Mouse (Mus musculus): ENCODE results near the gene Cacna2d3.

Gene Cacna2d3

DNA sequence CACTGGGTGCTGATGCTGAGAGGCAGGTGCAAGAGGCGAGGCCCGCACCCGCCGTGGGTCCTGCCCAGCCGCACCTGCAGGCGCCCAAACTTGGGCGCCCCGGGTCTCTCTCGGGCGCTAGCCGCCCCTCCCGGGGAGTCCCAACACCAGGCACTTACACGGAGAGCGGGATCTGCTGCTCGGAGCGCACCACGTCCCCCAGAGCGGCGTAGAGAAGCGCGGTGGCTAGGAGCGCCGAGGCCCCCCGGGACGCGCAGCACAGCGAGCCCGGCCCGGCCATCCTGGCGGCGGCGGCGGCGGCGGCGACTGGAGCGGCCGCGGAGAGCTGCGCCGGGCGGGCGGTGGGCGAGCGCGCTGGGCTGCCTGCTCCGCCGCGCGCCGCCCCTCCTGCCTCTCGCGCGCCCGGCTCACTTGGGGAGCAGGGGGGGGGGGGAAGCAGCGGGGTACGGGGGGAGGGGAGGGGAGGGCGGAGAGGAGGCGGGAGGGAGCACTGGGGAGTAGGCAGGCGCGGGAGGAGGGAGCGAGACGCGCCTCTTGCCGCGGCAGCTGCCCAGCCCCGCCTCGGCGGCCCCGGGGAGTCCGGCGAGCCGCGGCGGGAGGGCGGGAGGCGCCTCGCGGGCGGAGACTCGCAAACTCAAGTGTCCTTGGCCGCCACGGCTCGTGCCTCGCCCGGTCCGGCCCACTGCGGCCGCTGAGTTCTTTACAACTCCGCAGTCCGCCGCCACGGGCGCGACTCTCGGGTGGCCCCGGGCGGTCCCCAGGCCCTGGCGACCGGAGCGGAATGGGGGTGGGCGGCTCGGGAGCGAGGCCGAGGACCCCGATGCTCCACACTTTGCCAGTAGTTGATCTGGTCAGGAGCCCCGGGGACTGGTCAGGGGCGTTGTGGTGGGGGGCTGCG is at the start of gene Cacna2d3:
Gene Cacna2d3, minus strand, starts transcription at position 377 of the 898 bp plus-strand sequence.
- no peak for DNase-seq (ENCODE audit: low spot score in 2 of 2)

DNA sequence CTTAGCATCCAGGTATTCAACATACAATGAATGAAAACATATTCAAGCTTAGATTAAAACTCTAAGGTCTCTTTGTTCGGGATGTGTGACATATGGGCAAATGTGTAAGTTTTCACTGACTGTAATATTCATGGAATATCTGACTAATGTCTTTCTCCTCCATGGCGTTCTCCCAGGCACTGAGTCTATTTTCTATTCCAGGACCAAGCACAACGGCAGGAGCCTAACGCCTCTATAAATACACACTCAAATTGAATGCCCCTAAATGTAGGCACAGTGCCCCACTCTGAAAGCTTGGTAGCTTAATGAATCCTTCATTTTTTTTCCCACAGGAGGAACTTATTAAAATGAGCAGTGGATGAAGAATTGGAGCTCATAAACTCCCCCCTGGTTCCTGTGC is 47.8 kb upstream of the Cacna2d3 start:
- no peak for DNase-seq (ENCODE audit: low spot score in 2 of 2)

DNA sequence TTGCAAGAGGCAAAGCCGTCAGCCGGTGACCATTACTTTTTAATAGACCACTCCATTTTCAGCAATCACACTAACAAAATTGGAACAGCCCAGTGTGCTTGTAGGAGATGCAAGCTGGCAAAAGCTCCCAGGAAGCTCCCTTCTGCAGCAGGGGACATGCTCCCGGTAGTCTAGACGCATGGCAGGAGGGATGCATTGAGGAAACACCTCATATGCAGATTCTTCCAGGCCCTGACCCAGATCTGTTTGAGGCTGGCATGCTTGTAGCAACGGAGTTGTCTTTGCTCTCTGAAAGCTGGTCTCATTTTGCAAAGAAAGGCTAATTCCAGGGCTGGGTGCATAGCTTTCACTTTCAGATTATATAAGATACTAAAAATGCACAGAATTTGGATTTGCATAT is 31.2 kb upstream of the Cacna2d3 start:
- no peak for DNase-seq (ENCODE audit: low spot score in 2 of 2)

DNA sequence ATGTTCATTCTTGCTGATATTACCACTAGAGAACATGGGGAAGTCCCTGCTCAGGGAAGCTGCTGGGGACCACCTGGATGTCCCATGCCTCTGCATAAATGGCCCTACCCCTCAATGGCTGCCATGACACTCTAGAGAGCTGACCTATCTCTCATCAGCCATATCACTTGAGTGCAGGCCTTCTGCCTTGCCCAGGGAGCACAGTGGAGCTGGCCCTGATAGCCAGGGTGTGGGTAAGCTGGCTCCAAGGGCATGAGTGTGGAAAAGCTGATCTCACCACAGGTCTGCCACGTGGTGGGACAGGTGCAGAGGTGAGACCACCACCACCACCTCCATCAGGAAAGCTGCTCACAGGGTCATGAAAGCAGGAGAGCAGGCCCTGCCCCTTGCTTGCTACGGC is 17.1 kb upstream of the Cacna2d3 start:
- no peak for DNase-seq (ENCODE audit: low spot score in 2 of 2)

DNA sequence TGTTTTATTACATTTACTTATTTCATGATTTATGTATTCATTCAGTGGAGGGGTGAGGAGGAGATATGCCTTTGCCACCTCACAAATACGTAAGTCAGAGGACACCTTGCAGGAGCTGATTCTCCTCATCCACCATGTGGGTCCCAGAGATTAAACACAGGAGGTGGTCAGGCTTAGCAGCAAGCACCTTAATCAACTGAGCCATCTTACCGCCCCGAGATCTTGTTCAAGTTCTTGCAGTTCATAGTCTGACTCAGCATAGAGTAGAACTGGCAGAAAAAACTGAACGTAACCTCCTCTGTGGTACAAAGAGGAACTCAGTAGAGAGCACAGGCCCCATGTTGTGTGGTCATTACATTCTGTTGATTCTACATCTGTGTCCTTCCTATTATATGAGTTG is 8.6 kb upstream of the Cacna2d3 start:
- DNase-seq (ENCODE audit: low spot score in 2 of 2) = no peak

DNA sequence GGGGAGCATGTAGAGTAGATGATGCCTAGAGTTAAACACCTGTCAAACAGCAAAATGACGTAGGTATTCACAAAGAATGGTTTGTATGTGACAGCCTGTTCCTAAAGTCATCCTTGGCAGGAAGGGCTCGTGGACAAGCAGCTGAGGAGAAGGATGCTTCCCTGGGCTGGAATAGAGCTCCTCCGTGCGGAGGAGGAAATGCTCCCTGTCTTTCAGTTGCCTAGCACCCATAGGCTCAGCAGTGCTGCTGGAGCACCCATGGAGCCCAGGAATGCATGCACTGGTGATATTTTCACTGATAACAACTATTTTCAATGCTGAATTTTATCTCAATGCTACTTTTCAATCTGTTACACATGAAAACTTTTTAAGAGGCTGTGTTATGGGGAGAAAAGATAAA is 7.3 kb upstream of the Cacna2d3 start:
- DNase-seq (ENCODE audit: low spot score in 2 of 2) = no peak

DNA sequence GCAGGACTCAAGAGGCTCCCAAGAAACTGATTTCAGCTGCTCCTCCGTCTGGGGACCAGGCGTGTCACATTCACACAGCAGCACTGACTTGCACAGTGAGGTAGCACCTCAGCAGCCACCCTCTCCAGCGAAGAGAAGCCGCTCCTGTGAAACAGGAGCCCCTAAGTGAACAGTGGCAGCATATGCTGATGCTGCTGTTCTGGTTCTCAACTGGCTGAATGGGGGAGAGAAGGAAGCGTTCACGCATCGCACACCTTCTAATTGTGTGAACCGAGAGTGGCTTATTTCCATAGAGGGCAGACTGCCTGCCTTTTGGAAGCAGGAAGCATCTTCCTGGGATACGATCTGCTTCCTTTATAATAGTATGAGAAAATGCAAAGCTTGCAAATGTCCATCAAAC is 5.9 kb upstream of the Cacna2d3 start:
- no peak for DNase-seq (ENCODE audit: low spot score in 2 of 2)

DNA sequence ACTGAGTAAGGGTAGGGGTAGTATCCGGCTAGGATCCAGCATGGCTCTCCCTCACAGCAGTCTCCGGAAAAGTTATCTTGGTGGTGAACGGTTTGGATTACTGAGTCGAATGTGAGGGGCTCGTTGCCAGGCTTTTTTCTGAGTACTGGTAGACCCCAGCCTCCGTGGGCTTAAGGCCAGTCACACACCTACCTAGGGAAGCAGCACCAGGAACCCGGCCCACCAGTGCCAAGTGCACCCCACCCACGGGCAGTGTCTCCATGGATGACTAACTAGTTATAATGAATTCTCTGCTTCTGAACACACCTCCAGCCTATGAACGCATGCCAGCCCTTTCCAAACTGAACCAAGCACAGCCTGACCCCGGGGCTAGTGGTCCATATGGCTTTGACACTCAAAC is 1.6 kb upstream of the Cacna2d3 start:
- DNase-seq (ENCODE audit: low spot score in 2 of 2) = no peak

DNA sequence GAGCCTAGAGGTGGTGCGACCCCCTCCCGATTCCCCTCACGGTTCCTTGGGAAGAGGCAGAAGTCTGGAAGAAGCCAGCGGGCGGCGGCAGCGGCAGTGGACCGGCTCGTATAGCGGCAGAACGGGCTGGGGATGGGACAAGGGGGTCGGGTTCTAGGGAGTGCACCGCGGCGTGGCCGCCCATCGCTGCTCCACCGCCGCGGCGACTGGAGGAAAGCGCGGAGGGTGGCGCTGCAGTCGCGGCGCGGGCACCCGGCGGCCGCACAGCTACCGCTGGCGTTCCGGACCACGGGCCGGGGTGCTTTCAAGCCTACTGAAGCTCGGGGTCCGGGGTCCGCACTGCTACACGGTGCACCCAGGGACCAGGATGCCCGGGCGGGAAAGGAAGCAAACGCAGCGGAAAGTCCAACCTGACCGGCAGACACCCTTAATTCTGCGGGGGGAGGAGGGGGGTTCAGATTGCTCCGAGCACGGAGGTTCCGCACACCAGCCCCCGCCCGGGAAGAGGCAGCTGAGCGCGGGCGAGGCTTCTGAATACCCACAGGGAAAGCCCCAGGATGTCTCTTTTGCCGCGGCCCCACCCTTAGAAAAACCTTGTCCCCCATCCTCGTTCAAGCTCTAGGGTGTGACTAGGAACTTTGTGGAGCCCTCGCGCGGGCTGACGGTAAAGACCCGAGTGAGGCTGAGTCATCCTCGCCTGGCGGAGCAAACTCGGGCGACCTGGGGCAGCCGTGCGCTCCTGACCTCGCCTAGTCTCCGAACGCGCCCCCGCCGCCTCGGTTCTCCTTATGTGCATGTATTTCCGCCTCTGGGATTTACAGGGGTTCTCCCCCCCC is 940 bp upstream of the Cacna2d3 start:
- no peak for DNase-seq (ENCODE audit: low spot score in 2 of 2)

DNA sequence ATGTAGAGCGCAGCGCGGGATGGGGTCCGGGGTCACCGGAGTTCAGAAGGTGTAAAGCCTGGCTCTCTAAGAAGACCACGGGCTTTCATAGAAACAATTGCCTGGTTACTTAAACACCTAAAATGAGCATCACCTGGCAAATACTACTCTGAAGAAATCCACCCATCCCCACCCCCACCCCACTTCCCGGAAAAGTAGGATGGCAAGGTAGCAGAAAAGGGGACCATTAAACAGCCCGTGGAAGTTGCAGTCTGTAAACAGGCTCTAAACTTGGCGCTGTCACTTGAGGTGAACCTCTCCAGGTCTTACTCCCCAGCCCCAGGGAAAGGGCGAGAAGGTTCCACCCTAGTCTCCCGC is 555 bp downstream of the Cacna2d3 start:
- no peak for DNase-seq (ENCODE audit: low spot score in 2 of 2)

DNA sequence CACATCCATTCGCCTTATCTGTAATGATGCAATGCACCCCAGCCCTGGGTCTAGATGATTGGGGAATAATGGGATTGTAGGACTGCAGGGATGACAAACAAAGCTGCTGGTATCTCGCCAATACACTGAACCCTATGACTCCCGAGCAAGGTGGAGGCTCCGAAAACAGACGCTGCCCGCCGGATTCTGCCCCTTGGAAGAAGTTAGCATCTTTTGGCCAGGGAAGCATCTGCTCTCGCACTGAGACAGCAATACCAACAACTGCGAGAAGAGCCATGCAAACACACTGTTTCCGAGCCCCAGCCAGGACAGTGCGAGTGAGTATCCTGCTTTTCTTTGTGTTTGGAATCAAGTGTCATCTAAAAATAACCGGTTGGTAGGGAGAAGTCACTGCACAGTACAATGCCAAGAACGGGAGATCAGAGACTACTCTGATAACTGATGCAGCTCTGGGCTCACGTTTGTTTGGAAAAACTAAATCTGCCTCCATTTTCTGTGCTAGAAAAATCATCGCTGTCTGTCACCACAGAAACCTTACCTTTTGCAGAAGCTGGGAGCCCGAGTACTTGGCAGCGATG is 1.2 kb downstream of the Cacna2d3 start:
- DNase-seq (ENCODE audit: low spot score in 2 of 2) = no peak

DNA sequence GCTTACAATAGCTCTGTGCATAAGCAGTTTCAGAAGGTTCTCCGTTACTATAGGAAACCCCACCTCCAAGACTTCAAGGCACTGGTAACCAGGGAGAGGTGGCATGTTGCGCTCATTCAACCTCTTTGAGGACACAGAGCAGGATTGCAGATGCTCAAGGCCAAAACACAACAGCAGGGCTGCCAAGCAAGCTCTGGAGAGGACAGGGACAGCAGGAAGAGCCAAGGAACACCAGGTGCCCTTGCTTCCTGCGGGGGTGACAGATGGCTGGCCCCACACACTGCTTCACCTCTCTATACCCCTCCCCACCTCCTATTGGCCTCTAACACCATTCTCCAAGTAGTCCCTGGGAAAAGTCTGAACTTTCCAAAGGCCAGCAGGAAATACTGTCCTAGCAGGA is 9.0 kb downstream of the Cacna2d3 start:
- DNase-seq (ENCODE audit: low spot score in 2 of 2) = no peak

DNA sequence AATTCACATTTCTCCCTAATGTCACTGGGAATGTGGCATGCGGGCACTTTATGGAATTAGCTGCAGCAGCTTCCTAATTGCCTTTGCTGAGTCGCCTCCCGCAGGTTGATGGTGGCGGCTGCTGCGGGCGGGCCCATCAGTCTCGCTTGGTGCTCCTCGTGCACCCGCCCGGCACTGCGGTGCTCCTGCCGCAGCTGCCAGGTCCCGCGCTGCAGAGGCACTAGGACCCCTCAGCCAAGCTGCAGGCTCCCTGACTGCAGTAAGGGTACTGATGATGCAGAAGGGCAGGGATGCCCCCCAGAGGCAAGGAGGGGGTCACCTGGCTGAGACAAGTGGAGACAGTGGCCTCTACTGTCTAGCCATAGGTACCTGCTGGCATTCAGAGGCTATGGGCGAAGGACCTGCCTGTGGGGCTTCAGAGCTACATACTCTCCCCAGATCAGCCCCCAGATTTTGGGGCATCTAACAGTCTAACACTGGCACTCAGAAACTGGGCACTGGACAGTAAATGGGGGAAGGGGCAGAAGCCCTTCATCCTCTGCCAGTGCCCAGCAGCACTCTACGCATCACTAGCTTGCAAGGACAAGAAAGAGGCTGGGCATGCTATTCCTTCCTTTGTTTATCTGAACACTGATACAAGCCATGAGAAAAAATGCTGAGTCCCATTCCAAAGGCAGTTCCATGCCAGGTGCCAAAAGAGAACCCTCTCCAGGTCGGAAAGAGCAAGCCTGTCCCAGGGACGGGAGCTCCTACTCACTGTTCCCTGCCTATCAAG is 13.9 kb downstream of the Cacna2d3 start:
- DNase-seq (ENCODE audit: low spot score in 2 of 2) = no peak

DNA sequence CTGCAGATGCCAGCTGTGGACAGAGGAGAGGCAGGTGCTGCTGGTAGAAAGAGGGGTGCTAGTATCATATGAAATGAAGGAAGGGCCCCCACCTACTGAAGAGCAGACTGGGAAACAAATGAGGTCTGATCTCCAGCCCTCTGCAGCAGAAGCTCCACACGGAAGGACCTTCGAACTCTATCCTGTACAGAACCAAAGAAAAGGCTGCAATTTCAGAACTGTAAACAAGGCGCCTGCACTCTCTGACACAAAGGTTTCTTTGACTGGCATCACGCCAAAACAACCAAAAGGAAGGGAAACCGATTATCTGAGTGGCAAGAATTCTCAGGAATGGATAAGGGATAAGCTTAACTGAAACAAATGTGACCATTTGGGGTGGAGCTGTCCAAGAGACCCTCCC is 18.9 kb downstream of the Cacna2d3 start:
- DNase-seq (ENCODE audit: low spot score in 2 of 2) = no peak

DNA sequence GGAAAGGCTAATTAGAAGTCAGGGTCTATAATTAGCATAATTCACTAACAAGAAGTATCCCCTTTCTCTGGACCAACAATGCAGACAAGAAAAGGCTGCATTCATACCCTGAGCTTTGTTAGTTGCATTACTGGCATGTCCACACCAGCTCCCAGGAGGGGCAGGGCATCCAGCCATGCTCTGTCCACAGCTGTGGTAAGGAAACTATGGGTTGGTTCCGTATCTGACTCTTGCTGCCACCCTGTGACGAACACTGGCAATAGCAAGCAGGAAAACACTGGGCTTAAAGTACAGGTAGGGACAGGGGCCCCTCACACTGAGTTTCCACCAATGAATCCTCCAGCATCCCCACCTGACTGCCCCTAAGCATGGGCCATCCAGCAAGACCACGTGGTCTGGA is 25.5 kb downstream of the Cacna2d3 start:
- DNase-seq (ENCODE audit: low spot score in 2 of 2) = no peak

DNA sequence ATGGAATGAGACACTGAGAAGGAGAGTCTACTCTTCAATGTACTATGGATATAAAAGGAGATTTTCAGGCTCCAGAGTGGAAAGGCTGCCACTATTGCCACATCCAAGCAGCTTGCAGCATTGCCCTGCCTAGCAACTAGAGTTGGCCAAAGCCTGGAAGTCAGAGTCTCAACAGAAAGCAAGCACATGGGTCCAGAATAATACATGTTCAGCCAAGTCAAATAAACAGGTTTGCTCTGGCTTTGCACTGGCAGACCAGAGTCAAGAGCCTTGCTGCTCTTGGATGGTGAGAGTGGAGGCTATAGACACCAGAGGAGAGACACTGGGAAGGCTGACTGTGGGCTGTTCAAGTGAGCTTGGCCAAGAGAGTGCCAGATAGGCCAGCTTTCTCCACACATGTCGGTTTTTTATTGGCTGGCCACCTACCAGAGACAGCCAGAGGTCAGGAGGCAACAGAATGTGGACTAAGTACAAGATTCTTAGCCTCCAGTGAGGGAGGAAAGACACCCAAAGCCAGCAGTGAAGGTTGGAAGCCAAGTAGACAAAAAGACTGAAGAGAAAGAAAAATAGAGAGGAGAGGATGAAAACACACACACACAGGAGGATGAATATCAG is 49.1 kb downstream of the Cacna2d3 start:
- no peak for DNase-seq (ENCODE audit: low spot score in 2 of 2)

DNA sequence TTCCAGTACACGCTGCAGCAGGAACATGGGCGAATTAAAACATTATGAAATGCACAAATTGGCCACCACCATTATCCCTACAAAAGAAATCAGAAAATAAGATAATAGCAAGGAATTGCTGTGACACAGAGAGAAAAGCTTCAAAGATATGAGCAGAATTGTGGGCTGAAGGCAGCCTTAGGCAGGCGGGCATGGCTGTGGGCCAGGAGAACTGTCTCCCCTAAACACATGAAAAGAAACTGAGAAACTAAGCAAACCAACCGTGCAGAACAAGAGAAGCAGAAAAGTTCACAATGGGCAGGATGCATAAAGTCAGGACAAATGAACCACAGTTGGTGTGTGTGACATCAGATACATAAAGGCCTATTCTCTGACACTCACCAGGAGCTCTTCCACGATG is 51.8 kb downstream of the Cacna2d3 start:
- no peak for DNase-seq (ENCODE audit: low spot score in 2 of 2)

DNA sequence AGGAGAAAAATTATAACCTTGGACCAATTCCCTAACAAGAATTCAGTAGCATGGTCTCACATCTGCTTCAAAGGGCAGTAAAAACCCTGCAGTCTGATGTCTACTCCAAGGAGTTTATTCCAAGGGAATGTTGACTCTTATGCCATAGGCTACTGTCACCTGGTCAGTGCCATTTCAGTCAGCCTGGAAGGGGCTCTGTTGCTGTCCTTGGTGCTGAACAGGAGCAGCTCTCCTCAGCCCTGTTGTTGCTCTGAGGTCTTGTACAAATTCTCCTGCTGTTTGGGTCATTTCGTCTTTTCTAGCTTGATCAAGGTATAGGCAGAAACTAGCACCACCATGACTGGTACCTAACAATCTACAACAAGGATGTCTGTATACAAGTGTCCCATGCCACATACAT is 64.7 kb downstream of the Cacna2d3 start:
- DNase-seq (ENCODE audit: low spot score in 2 of 2) = no peak

DNA sequence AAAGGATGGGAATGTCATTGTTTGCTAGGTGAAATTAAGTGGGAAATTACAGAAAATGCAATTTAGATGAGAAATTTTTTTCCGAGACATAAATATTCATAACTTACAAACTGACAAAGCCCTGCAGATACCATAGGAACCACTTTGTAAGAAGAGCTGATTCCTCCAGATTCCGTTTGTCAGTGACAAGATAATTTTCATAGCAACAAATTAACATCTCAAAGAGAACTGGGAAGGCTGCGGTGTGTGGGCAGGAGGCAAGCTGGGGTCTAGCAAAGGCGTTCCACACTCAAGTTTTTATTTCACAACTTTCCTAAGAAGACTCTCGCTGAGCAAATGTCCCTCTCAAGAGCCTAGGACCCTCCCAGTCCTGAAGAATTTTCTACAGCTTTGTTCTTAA is 71.1 kb downstream of the Cacna2d3 start:
- no peak for DNase-seq (ENCODE audit: low spot score in 2 of 2)

DNA sequence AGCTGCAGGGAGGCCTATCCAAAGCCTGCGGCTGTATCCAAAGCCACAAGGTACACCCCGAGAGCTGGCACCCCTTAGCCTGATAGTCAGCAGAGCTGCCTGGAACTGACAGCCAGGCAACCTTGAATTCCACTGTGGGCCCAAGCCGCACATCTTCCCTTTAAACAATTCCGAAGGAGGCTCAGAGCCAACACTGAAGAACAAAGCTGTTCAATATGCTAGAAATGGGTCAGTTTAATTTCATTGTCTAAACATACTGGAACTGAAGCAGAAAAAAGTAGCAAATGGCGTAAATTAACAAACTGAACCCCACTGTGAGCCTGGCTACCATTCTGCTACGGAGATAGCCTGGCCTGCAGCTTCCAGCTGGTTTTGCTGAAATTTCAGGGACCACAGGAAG is 72.9 kb downstream of the Cacna2d3 start:
- no peak for DNase-seq (ENCODE audit: low spot score in 2 of 2)

DNA sequence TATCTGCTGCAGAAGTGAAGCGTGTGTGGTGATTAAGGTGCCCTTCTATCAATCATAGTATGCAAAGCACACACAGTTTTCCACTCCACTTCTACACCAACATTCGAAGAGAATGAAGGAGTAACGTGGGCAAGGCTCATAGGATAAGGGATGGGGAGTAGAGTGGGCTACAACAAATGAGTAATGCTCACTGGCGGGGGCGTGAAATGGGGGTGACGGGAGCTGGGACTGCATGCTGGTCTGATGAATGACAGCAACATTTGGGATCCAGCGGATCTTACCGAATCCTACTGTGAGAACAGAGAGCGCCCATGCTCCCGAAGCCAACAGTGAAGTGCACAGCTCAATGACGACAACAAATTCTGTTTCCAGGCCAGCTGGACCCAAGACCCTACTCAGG is 76.2 kb downstream of the Cacna2d3 start:
- no peak for DNase-seq (ENCODE audit: low spot score in 2 of 2)

DNA sequence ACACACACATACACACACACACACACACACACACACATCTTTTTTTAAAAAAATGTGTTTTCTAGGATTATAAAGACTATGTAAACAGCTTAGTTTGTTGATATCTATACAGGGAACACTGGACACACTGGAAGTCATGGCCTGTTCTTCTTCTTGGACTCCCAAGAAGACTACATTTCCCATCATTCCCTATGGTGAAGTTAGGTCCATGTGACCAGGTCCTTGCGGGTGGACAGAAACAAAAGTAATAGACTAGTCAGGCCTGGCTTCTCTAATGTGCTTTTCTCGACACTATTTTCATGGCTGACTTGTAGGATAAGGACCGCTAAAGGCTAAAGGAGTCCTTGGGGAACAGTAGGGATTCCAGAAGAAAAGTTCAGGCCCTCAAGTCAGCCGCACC is 78.4 kb downstream of the Cacna2d3 start:
- DNase-seq (ENCODE audit: low spot score in 2 of 2) = no peak

Measured in spleen, postnatal 4 days (tissue).